Mouse (Mus musculus) intestine, embryonic 15.5 days (tissue): Measurements from ENCODE around the gene Cox4i1. TPM values are rescaled to one million over a fixed set of nuclear protein-coding genes. Genes with fewer than 3 reads are reported as not detected.

ENCODE experiments used
- polyA plus RNA-seq: library from polyadenylated mRNA; unstranded; fragments of >200 nt; fragmentation: Nextera tagmentation; extraction: Ambion mirVana; gene quantifications from 2 replicates; pipeline ENCODE4 v1.2.1, GENCODE M21; 2015

The Cox4i1 gene
- polyA plus RNA-seq, 1 experiment from 2014 or later: 1,472 TPM

Other genes with a start within 250 kb of the Cox4i1 start
- gene Gins2, start 78.9 kb upstream of the Cox4i1 start, polyA plus RNA-seq: 88.4 and 88.8 TPM in 2 replicates
- 1.3 and 2.5 TPM in 2 replicates for gene 1190005I06Rik, start 20.6 kb upstream of the Cox4i1 start, polyA plus RNA-seq
- gene Gm27021, start 143 bp upstream of the Cox4i1 start, polyA plus RNA-seq: 2.0 and 2.2 TPM in 2 replicates
- gene Emc8, start 351 bp downstream of the Cox4i1 start, polyA plus RNA-seq: 235 and 246 TPM in 2 replicates
- gene Irf8, start 68.1 kb downstream of the Cox4i1 start, polyA plus RNA-seq: 41.9 and 46.6 TPM in 2 replicates